Mouse (Mus musculus): ENCODE results near the gene Sun3.
A peak's percentile ranks its signal among the peaks of the same experiment; 100 is the strongest.

Gene Sun3

DNA sequence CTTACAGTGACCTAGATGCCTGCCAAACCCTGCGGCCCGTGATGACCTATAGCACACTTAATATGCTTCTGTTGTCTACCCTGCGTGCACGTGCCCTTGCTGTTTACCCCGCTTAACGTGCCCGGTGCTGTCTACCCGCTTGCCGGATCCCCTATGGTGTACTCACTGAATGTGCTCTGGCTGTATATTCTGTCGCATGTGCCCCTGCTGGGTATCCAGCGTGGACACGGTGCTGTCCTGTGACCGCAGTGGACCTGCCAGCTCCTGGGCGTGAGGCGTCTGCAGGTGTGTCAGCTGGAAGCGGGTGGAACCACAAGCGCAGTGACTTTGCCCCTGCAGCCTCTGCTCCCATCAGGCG is at the start of gene Sun3:
TSS of gene Sun3 (minus strand) at position 289 of the 358 bp plus-strand sequence.
- DNase-seq (ENCODE audit: low read depth), result no peak

DNA sequence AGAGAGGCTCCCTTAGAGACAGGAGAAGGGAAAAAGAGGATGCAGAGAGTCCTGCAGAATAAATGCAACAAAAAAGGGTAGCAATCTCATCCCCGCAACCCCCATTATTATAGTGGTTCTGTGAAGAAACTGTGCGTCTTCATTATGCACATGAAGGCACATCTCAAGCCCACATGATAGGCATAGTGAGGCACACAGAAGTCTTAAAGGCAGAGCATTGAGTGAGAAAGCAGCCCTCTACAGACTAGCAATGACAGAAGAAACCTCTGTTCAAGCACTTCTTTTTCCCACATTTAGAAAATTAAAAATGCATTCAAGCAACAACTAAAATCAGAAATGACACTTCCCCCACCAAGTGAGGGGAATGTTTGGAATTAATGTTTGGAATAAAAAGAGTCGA is 27.7 kb upstream of the Sun3 start:
- DNase-seq (ENCODE audit: low read depth), result no peak

DNA sequence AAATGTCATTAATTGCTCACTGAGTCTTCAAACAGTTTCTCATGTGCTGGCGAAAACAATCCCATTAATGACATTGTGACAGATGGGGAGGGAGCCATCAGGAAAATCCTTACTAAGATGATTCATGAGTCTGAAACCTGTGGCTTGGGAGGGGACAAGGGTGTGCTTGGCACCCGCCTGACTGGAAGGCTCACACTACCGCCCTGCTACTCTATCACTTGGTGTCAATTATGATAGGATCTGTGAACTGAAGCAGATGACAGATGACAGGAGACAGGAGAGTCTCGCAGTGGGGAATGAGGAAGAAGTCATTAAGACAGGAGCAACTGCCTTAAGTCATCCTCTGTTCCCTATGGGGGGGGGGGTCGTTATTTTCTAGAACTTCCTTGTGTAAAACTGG is 11.7 kb upstream of the Sun3 start:
- DNase-seq (ENCODE audit: low read depth), result no peak

DNA sequence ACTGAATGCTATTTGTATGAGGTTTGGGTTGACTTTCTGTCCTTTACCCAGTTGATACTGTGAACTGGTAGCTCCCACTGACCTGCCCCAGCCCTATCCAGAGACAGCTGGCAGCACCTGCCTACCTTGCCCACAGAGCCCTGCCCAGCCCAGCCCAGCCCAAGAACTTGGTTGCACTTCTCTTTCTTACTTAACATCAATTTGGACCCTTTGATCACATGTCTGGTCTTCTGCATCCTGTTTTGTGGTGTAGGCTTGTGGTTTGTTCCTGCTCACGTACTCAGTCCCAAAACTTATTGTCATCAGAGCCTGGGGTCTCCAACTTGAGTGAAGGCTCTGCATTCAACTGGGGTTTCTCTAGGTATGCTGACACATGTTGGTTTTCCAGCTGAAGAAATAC is 11.2 kb upstream of the Sun3 start:
- DNase-seq (ENCODE audit: low read depth), result no peak

DNA sequence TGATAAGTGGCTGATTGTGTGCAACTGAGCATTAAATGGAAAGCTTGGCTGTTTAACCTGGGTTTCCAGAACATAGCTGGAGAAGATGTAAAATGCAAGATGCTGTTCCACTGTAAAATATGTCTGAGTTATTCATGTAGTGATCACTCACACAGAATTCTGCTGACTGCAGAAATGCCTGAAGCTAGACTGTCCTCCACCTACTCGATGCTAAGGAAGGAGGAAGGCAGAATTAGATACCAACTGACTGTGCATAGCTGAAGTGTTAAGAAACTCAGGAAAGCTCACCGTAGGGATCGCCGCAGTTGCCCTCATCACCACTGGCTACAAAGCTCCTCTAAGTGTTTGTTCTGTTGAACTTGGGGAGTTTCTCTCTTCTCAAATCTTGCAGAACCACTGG is 8.9 kb upstream of the Sun3 start:
- no peak for DNase-seq (ENCODE audit: low read depth)

DNA sequence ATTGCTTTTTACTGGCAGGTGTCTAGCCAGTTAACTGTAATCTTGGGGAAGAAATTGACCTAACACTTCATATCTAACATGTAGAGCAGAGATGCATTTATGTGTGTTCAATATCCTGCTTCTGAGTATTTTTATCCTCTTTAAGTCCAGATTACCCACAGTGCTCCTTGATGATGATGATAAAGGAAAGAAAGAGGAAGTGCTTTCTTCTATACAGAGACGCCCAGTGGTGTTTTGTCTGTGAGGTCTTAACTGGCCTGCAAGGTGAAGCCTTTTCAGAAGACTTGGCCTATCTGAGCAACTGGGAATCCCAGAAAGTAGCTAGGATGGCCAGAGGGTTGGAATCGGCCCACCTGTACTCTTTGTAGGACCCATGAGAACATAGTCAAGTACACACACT is 8.1 kb upstream of the Sun3 start:
- no peak for DNase-seq (ENCODE audit: low read depth)

DNA sequence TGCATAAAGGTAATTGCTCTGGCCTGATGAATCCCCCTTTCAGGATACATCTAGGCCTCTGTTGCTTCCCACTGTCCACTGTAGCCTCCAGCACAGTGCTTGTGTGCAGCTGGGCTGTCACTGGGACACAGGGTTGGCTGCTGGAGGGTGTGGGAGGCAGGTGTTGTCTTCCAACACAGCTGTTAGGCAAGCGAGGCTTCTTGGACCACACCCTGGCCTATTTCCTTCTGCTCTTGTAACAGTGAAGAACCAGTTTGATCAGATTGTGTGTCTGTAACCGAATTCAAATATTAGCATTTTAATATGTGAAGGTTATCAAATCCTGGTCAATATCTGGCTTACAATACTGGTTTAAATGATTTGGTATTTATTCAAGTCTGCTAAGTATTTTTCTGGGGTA is 3.1 kb upstream of the Sun3 start:
- no peak for DNase-seq (ENCODE audit: low read depth)

DNA sequence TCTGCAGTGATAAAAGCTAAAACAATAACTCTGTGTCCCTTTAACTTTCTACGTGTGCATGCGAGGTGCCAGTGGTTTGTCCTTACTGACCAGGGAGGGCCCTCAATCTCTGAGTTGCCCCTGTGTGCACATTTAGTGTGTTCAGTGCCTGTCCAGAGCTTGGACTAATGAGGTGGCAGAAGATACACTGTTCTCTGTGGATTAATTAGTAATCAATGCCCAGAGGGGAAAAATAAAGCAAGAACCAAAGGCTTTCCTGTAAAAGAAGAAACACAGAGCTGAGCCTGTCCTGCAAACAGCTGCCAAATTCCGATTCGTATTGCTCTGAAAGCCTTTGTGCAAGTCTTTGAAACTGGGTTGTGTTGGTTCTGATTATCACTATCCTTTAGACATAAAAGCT is 1.4 kb upstream of the Sun3 start:
- no peak for DNase-seq (ENCODE audit: low read depth)

DNA sequence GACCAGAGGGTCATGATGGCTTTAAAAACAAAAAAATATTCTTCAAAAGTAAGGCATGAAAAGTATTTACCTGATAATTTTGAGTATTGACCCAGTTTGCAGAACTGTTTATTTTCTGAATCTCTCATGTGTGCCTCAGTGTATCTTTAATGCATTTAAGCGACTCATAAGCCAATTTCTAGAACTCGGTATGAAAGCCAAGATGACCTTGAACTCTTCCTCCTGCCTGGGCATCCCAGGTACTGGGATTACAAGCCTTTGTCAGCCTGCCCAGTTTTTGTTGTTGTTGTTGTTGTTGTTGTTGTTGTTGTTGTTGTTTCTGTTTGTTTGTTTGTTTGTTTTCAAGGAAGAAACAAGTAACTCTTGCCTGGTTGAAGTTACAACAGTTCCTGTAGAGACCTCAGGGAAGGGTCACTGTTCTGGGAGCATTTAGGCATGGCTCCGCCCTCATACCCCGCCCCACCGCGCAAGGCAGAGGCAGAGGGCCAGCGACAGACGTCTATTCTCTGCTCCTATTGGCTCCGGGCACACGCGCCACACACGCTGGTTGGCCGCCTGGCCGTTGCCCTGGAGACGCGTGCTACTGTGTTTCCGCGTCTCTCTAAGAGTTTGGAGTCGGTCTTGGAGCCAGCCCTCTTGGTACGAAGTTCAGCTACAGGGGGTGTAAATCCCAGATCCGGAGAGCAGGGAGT is 634 bp downstream of the Sun3 start, which contains the start of gene Gm11992:
TSS of gene Gm11992 (plus strand) at position 584 of the 692 bp plus-strand sequence.
- DNase-seq (ENCODE audit: low read depth), result peak; percentile 60

DNA sequence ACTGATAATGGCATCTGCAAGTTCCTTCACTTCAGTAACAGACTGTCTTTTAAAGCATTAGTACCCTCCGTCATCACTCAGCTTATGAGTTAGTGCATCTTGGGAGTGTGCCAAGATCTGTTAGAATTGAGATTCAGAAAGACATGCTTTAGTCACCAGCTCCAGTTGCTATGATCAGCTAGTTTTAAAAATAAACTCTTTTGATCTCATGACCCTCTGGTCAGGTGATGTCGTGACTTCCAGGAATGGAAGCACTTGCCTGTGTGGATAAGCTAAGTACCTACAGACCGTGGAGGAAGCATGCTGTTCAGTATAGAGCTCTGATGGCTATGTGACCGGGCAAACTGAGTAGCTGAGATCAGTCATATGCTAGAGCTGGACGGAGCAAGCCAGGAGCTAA is 1.7 kb downstream of the Sun3 start:
- DNase-seq (ENCODE audit: low read depth), result no peak

DNA sequence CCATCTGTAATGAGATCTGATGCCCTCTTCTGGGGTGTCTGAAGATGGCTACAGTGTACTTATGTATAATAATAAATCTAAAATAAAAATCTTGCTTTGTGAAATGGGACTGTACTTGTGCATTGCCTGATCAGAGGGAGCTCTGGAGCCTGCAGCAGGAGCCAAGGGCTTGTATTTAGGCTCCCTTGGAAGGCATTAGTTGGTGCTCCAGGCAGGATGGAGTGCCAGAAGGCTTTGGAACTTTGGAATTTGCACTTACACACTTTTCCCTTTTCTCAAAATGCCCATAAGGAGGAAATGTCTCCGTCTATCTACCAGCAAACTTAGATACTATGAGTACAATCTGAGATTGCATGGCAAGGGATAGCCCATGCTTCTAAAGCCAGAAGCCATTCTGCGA is 2.2 kb downstream of the Sun3 start:
- DNase-seq (ENCODE audit: low read depth), result no peak

DNA sequence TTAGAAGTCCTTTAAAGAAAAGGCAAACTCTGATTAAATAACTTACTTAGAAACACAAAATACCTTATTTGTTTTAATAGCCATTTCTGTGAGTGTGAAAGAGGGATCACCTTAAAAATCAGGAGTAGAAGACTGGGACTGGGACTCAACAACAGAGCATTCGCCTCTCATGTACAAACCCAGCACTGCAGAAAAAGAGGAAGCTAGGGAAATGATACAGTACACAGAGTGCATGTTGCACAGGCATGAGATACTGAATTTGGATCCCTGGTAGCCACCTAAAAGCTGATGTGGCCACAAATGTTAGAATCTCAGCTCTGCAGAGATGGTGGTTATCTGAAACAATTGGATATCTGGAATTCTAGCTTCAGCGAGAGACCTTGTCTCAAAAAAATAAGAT is 17.3 kb downstream of the Sun3 start:
- DNase-seq (ENCODE audit: low read depth), result no peak

DNA sequence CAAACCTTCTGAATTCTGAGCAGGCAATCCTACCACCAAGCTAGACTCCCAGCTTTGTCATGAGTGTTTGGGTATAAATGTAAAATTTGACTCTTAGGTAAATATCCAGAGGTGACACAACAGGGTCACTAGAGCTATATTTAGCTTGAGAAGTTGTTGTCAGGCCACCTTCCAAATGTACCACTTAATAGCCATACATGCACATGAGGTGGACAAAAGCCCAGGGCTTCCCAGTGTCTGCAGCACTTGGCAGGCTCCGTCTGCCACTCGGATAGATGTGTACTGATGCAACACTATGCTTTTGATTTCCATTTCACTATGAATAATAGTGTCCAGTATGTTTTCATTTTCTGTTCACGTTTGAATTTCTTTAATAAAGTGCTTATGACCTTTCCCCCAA is 23.6 kb downstream of the Sun3 start:
- no peak for DNase-seq (ENCODE audit: low read depth)

DNA sequence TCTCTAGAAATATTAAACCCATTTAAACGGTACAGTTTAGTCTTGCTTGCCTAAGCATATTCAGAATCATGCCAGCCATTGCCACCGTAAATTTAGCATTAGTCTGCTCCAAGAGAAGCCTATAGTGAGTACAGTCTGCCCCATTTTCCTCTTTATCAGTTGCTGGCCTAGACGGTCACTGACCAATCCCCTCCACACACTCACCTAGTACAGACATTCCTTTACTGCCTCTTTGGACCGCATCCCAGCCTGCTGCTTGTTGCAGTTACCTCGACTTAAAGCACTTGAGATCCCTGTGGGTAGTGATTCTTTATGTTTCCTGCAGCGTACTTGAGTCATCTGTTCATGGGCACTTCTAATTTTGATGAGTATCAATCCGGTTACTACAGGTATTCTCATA is 24.0 kb downstream of the Sun3 start:
- DNase-seq (ENCODE audit: low read depth), result no peak

DNA sequence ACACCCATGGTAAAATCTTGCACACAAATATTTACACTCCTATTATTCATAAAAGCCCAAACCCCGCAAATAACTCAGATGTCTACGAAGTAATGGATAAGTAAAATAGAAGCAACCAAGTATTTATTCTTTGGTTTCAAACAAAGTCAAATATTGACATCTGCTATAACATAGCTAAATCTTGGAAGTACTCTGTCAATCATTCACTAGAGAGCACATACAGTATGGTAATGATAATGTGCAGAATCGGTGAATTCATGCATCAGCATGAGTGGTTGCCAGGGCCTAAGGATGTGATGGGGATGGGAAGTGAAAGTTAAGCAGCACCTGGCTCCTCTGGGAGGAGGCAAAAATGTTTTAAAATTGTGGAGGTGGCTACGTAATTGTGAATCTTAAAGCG is 28.6 kb downstream of the Sun3 start:
- DNase-seq (ENCODE audit: low read depth), result no peak

DNA sequence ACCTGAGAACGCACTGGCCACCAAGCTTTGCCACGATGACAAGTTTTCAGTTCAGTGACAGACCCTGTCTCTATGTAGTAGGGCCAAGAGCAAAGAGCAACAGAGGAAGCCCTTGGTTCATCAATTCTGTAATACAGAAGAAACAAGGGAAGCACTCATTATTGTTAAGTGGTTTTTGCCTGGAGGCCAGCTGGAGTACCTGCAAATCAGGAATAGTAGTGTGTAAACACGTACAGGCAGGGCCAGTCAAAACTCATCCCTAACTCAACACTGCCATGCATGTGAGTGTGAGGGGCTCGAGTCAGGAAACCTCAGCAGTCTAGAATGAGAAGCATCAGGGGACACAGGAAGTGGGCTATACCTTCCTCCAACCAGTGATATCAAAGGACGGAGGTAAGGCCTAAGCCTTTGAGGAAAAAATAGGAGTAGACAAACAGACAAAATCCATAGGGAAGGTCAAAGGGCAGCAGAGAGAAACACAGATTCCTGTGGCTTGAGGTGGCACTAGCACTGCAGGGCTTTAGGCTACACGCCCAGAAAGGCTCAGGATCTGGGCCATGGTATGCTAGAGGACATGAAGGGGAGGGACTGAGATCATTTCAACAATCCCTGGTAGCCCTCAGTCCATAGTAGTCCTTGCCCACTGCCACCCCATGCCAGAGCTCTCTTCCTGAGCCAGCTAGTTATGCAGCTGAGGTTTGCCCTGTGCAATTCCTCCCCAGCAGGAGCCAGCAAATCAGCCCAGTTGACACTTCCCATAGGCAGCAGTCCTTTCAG is 30.1 kb downstream of the Sun3 start:
- no peak for DNase-seq (ENCODE audit: low read depth)

DNA sequence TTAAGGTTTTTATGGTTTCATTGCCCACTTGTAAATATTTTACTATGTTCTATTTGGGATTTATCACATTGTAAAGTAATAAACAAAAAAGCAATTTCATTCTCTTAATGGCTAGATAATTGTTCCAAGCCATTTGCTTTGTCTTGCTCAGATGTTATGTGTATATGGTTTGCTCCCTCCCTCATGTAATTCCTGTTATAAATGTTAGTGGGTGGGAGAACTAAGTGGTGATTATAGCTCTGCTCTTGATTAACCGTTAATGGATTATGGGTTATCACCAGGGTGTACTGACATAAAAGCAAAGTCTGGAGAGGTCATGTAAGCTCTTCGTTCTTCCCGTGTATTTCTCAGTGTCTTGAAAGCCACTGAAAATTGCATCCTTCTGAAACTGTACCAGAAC is 34.1 kb downstream of the Sun3 start:
- DNase-seq (ENCODE audit: low read depth), result no peak

DNA sequence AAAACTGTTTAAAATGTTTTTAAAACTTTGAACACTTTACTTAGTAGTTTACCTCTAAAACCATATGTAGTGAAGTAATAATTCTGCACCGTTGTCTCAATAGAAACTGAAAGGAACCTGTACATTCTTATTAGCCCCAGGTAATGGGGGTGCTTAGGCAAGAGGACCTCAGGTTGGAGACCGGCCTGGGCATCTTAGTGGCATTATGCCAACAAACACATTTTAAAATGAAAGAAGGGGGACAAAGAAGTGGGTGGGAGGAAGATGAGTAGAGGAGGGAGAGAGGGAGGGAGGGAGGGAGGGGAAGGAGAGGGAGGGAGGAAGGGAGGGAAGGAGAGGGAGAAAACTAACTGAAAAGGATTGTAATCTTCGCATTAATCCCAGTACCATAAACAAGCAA is 37.4 kb downstream of the Sun3 start:
- DNase-seq (ENCODE audit: low read depth), result no peak

DNA sequence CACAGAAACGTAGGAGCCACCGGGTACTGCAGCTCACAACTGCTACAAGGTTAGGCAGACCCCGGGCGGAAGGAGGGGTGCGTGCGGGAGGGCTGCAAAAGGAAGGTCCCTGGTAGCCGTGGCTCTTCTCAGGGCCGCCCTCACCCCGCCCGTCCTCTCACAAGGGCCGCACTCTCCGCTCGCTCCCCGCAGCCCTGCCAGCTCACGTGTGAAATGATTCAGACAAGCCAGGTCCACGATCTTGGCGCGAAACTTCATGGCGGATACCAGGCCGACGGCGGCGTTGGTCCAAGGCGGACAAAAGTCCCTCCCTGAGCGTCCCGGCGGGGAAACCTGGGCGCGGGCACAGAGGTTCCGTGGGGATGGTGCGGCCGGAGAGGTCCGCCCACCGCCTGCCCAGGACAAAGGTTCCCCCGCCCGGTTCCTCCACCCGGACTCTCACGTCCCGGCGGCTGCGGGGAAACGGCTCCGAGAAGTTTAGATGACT is 37.9 kb downstream of the Sun3 start, which contains the start of gene Hus1:
TSS of gene Hus1 (minus strand) at position 339 of the 487 bp plus-strand sequence.
- DNase-seq (ENCODE audit: low read depth), result peak; percentile 81

DNA sequence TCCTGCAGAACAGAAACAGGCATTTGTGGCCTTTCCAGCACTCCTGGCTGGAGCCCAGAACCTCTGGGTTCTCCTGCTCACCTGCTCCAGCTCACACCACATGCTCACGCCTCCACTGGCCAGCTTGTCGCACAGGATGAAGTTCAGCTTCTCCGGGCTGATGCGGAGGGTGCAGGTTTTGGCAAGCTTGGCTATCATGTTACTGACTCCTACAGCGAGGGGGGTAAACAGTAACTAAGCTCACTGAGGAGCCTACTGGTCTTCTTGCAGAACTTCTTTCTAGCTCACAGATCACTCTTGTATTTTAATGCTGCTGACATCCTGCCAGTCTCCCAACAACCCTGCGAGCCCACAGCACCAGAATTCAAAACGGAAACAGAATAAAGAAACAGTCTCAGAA is 38.4 kb downstream of the Sun3 start:
- no peak for DNase-seq (ENCODE audit: low read depth)

DNA sequence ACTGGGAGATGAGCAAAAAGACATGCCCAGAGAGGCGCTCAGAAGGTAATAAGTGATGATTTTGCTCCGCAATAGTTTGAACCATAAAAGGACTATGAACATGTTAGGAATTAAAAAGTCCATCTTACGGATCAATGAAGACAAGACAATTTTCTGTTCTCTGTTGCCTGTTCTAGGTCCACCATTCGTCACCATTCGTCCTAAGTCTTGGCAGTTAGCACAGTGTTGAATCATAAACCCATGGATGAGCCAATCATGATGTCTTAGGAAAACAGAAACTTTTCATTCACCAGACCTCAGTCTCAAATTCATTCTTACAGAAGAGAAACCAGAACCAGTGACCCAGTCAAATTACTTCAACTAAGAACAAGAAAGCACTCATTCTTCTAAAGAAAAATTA is 40.0 kb downstream of the Sun3 start:
- DNase-seq (ENCODE audit: low read depth), result no peak

DNA sequence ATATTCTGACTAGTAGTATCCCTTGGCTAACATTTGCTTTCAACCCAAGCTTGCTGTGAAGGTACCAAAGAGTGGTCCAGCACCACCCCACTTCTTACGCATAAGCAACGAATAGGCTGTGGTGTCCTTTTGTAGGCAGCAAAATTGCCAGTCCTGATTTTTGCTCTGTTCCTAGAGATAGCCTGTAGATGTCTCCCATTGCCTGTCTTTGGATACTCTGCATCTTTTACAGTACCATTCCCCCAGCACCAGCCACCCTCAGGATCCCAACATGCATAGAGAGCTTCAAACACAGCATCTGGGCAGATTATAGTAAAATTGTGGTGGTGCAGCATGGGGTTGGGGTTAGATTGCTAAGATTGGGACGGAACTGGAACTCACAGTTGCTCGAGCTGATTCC is 60.7 kb downstream of the Sun3 start:
- no peak for DNase-seq (ENCODE audit: low read depth)

DNA sequence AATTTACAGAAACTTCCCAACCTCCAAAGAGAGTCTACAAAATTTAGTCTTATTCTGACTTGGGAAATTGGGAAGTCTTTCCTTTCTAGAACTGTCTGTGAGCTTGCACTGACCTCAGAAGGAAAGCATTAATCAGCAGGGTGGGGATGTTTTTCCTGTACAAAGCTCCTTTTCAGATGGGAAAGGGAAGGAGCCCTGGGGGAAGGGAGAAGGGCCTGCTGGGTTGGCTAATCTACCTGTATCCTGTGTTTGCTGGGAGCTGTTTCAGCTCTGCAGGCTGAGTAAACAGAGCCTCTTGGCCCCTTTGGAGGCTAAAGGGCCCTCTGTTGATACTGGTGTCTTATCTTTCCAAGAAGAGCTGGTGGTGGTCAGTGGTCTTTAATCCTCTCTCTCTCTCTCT is 62.7 kb downstream of the Sun3 start:
- no peak for DNase-seq (ENCODE audit: low read depth)

All from c-Kit-positive CD71-negative TER-119-negative erythroid progenitor cells, embryonic 14.5 days (primary cell).